Mouse (Mus musculus) lung, postnatal 25 days (tissue): ENCODE measurements around the gene Polr1d.

Experiments
- DNase-seq: peaks from one replicate; pipeline ENCODE4 v3.0.0; 2022; ENCODE audit warnings: low spot score

The Polr1d gene

DNA sequence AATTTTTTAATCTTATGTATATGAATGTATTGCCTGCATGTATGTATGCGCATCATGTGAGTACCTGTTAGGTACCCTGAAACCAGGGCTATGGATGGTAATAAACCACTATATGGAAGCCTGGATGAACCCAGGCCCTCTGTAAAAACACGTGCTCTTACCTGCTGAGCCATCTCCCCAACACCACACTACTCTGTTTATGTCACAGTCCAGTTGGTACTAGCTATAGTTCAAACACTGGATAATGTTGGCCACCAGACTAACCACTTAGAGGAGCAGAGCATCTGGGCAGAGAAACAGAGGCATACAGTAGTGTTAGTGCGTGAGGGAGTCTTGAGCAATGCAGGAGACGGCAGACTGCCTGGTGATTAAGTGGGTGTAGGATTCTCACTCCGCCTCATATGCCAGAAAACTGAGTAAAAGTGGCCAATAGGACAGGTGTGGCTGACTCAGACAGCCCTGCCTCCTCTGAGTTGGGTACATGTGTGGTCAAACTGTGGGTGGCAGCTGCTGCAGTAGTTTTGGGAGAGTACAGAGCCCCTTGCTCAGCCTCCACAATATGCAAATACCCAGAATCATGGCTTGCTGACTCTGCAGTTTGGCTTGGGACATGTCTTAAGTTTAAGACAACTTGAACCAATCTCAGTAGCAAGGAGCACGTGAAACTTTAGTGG is 21.1 kb upstream of the Polr1d start:
- DNase-seq, result no peak

DNA sequence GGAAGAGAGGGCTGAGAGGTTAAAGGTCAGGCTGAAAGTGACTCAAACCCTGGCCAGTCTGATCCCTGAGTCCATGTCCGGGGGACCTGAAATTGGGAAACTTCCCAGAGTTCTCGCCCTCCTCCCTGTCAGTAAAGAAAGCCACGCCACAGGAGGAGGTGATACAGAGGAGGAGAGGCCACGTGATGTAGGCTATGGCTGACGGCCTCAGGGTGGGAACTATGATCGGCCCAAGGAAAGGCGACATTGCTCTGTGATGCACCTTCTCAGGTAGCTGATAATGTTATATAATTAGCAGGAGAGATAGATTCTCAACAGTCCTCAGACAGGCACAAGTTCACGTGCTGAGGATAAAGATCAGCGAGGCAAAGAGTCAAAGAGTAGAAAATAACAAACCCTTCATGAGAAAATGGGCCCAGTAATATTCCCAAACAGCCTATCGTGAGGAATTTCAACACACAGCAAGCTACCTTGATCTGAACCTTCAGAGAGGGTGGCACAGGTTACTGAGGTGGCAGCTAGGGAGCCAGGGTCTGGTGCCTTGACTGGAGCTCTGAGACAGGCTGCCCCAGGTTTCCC is 20.0 kb upstream of the Polr1d start:
- DNase-seq, result no peak

DNA sequence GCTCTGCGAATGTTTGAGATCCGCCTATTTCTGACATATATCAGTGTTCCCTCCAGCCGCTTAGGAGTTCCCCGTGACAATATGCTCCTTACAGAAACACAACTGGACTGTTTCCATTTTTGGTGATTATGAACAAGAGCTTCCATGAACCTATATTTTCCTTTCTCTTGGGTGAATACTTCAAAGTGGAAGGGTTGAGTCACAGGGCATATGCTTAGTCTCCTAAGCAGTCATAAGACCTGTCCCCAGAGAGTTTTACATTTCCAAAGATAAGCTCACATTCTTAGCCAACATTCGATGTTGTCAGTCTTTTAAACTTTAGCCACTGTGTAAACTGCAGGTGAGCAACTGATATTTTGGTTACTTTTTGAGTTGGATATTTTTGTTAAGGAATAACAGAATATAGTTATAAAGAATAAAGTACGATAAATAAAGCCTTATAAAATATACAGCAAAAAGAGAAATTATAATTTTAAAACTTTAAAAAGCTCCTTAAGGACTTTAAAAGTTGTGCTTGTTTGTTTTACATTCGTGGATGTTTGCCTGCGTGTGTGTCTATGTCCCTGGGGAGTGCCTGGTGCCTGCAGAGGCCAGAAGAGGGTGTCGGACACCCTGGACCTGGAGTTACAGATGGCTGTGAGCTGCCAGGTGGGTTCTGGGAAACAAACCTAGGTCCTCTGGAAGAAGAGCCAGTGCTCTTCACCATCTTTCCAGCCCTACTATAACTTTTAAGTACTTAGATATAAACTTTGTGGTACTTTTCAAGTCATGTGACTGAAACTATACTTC is 19.0 kb upstream of the Polr1d start:
- DNase-seq, result no peak

DNA sequence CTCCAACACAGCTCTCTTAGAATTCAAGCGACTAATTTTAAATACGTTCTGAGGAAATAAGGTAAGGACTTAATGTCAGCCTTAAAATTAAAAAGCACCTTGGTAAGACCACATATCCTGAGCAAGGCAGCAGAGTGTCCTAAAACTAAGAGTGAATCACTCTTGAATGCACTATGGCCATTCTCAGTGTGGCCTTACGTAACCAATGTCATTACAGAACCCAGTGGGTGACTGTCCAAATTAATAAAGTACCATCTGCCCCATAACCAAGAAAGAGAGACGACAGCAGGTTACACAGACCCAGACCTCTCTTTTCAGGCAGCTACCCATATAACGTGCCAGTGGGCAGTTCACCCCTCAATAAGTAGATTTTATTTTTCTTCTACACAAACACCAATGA is 18.2 kb upstream of the Polr1d start:
- no peak for DNase-seq

DNA sequence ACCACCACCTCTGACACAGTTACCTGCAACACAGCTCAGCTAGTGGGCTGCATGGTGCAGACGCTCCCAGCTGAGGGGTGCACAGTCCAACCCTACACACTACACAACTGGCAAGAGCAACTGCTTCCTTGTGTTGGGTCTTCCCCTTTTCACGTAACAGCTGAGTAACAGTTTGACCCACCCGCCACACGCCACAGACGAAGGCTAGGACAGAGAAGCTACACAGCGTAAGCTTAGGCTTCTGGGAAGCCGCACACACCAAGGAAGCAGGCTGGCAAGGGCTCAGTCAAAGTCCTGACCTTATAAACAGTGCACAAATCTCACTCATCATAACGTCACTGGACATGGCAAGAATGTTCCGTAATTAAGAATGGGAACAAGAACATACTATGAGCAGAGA is 17.5 kb upstream of the Polr1d start:
- peak; percentile 52 for DNase-seq

DNA sequence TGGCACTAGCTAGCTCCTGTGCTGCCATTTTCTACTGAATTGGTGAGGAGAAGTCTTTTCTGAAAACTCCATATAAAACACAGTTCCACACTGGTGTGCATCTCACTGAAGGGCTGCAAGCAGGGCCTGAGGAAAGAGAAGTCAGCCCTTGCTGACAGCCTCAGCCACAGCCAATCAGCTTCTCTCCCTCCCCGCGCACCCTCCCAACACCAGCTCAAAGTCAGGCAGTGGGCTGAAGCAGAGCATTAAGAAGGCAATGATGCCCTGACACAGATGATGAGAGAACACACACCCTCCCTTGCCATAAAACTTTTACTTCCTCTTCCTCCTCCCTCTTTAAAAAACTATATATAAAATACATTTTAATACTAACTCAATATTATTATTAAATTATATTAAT is 16.8 kb upstream of the Polr1d start:
- no peak for DNase-seq

DNA sequence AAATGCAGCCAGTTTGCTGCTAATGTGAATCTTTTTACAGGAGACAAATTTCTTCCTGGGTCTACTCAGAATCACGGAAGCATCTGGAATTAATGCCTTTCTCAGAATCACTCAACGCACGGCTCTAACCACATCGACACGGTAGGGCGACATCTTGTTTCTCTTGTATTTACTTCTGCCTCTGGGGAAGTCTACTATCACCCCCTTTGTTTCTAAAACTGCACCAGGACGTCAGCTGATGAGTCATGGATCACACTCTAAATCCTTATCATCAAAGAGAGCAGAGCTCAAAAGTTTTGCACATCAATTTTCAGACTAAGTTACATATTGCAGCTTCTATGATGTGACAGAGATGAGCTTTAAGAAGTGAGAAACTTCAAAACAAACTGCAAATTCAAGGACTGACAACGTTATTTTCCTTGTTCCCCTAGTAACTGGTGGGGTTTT is 13.6 kb upstream of the Polr1d start:
- DNase-seq, result no peak

DNA sequence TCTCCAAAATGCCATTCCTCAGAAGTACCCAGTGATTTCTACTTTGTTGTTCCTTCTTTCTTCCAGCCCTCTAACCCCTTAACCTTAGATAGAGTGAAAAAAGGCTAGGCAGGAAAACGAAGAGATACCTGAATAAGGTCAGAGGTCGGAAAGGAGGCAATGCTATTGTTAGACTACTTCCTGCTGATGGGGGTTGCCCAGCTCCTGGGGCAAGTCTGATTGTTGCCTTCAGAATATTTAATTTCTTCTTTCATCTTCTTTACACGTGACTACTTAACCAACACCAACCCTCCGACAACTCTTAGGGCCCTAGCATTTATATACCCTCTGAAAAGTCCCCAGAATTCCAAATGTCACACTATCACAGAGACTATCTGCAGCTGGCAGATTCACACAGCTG is 10.7 kb upstream of the Polr1d start:
- no peak for DNase-seq

DNA sequence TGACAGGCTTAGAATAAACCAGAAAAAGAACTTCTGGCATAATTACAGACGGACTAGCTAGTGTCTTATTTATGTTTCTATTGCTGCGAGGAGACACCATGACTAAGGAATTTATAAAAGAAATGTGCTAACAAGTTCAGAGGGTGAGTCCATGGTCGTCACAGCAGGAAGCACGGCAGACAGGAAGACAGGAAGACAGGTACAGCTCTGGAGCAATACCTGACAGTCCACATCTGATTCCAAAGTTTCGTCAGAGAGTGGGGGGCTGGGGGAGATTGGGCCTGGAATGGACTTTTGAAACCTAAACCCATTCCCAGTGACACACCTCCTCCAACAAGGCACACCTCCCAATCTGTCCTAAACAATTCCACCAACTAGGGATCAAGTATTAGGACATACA is 9.9 kb upstream of the Polr1d start:
- no peak for DNase-seq

DNA sequence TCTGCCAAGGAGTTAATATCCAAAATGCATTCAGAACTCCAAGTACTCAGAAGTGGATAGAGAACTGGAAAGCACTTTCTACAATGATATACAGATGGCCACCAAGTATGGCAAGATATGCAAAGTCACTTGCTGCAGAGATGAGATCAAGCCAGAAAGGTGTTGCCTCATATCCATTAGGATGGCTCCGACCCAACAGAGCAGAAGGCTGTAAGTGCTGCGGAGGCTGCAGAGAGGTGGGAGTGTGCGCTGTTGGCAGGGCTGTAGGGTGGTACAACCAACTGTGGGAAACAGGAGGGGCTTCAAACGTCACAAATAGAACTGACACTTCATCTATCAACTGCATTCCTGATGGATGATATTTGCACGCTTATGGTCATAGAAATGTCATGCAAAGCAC is 8.0 kb upstream of the Polr1d start:
- no peak for DNase-seq

DNA sequence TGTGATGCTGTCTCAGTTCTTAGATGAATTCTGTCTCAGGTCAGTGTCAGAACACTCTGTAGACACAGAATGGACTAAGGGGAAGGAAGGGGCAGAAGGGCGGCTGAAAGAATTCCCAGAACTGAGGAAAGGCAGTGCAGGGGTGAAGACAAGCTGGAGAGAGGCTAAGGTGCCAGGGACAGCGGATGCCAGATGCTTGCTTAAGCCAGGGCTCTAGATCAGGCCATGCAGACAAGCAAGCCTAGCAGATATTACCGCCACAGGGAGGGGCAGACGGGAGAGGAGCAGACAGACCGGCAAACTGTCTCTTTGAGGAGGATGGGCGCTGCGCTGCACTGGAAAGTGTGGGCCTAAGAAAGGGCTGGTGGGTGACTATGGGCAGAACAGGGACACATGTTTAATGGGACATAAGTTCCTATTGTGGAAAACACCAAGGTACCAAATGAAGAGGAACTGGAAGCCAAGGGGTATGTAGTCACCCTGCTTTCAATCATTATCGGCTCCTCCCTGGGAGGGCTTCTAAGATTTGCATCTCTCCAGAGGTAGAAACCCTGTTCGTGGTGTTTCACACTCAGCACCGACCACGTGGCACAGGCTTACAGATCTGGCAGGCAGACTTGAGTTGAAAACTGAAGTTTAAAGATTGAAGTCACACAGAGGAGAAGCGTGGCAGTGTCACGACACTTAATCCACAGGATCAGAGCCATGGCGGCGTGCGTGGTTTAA is 5.9 kb upstream of the Polr1d start:
- DNase-seq, result peak; percentile 54

DNA sequence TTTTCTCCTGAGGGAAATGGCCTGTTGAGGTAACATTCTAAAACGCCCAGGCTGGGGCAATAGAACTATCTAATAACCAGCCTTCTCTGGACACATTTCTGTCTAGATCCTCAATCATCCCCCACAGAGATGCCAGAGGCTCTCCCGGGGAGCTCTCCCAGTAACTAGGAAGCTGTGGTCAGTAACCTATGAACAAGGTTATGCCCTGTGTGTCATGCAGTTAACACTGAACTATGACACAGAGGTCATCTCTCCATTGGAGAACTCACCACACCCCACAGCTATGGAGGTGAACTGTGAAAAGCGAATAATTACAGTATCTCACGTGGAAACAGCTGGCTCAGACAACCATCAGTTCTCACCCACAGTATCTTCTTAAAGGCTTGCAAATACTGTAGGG is 5.0 kb upstream of the Polr1d start:
- no peak for DNase-seq

DNA sequence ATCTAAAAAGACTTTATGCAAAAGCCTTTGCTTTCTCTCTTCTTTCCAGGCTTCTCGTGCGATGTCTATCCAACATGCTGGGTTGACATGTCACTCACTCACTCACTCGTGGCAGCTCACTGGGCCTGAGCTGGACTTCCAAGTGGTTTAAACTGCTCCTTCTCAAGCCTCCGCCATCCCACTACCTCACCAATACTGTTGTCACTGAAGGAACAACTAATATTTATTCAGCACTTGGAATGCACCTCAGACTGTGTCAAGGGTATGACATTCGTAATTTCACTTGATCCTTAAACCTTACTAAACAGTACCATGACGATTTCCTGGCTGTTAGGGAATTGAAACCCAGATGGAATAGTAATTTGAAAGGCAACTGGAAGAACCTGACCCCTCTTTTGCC is 3.0 kb upstream of the Polr1d start:
- peak; percentile 79 for DNase-seq

DNA sequence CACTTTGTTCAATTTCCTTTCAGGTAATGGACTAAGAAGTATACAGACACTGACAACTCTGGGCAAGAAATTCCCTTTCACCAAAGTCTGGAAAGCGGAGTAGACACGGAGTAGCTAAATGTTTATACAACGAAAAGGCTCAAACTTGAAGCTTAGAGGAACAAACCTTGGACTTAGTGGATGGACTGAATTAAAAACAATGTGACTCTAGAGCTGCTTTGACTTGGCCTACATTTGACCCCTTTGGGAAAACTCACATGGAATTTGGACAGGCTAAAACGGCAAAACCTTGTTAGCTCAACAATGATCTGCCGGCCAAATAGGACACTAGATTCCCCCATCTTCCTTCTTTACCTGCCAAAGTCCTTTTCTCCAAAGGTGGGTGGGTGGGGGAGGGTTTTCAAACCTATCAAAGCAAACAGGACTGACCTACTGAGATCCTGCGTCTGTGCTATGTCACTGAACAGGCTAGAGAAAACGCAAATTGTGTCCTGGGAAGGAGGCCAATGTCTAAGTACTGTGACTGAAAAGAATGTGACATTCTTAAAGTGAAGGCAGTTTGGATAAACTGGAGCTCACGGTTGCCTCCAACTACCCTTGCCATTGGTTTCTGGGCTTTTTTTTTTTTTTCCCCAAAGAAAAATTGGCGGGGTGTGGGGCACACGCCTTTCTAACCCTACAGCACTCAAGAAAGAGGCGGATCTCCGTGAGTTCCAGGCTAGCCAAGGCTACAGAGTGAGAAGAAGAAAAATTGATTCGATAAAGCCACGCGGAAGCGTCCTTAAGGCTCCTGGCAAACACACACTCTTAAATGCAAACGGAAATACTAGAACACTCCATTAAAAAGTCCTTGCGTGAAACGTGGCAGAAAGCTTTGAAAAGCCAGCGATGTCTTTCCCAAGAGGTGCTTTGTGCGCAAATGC is 1.5 kb upstream of the Polr1d start:
- peak; percentile 80 for DNase-seq

DNA sequence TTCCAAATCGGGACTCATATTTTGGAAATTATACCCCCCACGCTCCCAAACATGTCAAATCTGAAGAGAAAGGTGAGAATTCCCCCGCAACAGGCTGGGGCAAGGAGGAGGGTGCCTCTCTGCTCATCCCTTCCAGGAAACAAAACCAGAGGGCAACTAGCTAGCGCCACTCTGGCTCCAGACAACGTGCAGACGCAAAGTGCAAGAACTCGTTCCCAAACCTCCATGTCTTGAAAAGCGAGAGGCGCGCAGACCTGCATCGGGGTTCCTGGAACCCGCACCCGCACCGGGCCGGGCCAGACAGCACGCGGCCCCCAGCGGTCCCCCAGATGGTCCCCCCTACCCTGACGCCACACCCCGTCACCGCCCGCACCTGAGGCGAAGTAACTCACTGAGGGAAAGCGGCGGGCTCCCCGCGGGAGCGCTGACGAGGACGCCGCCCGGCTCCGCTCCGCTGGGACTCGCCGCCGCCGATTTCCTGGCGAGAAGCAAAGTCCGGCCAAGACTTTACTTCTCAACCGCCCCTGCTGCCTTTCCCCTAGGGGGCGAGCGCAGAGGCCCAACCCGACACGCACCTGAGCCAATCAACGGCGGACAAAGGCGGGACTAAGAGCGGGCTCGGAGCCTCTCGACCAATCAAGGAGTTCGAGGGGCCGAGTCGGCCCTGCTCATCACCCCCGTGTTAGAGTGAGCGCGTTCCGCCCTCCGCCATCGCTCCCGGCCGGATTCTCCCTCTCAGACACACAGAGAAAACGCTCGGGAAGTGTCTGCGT is 638 bp upstream of the Polr1d start, which contains the start of gene Lnx2:
Lnx2 (minus strand) TSS at position 561 of the 773 bp plus-strand sequence.
- peak; percentile 99 for DNase-seq

DNA sequence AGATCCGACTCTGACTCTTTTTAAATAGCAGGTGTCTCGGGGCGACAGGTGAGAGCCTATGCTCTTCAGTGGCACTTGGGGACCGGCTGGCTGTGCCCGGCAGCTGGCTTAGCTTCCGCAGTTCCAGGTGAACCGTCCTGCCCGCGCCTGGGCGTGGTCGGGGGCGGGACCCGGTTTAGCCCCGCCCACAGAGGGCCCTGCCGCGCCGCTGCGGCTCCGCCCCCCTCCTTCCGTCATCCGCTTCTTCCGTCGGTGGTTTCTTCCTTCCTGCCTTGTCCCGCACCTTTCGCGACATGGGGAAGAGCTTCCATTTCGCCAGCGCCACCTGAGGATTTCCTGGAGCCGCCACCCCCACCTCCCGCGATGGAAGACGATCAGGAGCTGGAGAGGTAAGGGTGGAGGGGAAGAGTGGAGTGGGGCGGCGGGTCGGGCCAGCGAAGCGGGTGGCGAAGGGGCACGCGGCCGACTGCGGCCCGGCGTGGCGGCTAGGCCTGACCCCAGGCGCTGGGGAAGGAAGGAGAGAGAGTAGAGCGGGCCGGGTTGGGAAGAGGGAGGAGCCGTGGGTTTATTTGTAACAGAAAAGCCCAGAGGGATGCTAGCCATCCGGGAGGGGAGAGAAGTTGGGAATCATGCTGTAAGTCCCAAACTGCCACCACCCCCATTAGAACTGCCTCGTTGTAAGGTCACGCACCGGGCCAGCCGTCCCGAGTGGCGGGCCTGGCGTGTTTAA is 620 bp downstream of the Polr1d start:
- peak; percentile 93 for DNase-seq

DNA sequence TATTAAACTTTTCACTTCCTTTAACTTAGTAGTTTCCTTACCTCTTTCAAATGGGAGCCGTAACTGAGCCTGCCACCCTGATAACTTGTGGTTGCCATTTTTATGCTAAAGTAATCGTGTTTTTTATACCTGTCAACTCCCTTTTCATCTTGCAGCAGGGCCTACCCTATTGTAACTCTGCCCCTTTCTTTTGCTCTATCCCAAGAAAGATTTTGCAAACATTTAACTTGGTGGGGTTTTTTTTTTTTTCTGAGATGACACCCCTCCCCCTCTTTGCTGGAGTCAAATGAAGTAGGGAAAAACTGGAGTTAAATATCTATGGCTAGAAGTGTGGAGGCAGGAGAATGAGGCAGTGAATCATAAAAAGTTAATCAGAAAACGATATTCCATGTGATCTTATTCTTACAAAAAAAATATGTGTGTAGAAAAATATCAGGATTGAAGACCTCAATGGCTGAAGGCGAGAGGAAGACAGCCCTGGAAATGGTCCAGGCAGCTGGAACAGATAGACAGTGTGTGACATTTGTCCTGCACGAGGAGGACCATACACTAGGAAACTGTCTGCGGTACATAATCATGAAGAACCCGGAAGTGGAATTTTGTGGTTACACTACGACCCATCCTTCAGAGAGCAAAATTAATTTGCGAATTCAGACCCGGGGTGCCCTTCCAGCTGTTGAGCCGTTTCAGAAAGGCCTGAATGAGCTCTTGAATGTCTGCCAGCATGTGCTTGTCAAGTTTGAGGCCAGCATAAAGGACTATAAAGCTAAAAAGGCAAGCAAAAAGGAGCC is 1.5 kb downstream of the Polr1d start:
- DNase-seq, result no peak

DNA sequence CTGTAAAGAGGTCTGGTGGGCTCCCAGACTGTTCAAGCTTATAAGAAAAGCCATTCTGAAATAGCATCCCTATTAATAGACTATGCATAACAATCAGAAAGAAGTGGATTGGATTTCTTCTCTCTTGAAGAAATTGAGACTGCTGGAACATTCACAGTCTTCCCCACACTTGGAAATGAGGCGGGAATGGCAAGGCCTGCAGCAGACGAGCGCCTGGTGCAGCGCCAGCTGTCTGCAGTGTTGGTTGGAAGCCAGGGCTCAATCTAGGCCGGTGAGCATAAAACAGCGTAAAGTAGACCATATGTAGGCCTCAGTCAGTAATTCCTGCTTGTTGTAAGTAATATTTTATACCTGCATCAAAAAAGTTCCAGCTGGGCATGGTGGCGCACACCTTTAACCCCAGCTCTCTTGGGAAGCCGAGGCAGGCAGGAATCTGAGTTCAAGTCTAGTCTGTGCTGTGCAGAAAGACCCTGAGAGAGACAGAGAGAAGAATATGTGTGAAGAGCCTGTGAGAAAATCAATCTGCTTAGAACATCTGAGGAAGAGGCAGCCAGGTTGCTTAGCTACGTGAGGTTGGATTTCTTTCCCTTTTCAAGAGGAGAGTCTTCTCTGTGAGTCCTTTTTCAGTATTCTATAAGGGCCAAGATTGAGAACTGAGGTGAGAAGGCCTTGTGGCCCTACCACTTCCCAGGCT is 8.5 kb downstream of the Polr1d start:
- DNase-seq, result no peak

DNA sequence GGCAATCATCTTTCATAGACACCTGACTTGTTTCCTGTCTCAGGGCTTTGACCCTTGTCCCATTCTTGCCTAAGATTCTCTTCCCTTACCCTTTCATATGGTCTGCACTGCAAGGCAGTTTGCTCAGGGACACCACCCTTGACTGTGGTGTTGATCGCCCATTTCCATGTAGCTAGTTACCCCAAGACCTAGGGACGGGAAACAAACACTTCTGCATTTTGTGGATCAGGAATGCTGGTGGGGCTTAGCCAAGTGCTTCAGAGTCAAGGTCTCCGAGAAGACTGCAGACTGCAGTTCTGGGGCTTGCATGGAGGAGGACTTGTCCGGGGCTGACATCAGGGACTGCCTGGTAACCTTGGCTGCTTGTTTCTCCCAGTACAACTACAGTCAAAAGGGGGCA is 10.0 kb downstream of the Polr1d start:
- no peak for DNase-seq
